Mouse (Mus musculus): ENCODE measurements at regions not wholly inside any gene's neighbourhood (a gene's known extent, or its start where the extent isn't known, plus 50 kb on each side); places are given as distances from the start of the nearest gene placed in this dataset.

GRCm38 (mm10) chr3:130964088-130964487 is 146.2 kb upstream of the Lef1 start:
- no peak for TF ChIP-seq SRF (IDR thresholded peaks at IDR 0.05; ENCODE audit: control insufficient read depth, insufficient read length, low read depth)
- TF ChIP-seq MAX (IDR thresholded peaks at IDR 0.05; ENCODE audit: low read depth): no peak
- no peak for TF ChIP-seq POLR2A (IDR thresholded peaks at IDR 0.05; ENCODE audit: insufficient read length, low read depth)
- no peak for TF ChIP-seq MYOD1 (IDR thresholded peaks at IDR 0.05; ENCODE audit: control insufficient read depth in 1 of 3, insufficient read length in 2 of 3, low read depth in 2 of 3)
- TF ChIP-seq TCF12 (IDR thresholded peaks at IDR 0.05; ENCODE audit: insufficient read depth, poor library complexity, severe bottlenecking): no peak
- TF ChIP-seq REST (IDR thresholded peaks at IDR 0.05; ENCODE audit: insufficient read depth, insufficient read length): no peak
- no peak for TF ChIP-seq USF1 (IDR thresholded peaks at IDR 0.05; ENCODE audit: low read depth)
- TF ChIP-seq E2F4 (IDR thresholded peaks at IDR 0.05; ENCODE audit: insufficient read depth): no peak
- no peak for TF ChIP-seq POLR2AphosphoS2 (IDR thresholded peaks at IDR 0.05; ENCODE audit: insufficient read length, low read depth)
- no peak for TF ChIP-seq MYOG (IDR thresholded peaks at IDR 0.05; ENCODE audit: control insufficient read depth in 1 of 3, insufficient read depth in 1 of 3, insufficient read length in 2 of 3, low read depth in 2 of 3)
- no peak for TF ChIP-seq TCF3 (IDR thresholded peaks at IDR 0.05; ENCODE audit: insufficient read length, low read depth)
- TF ChIP-seq CEBPB (IDR thresholded peaks at IDR 0.05; ENCODE audit: insufficient read depth, poor library complexity, severe bottlenecking): no peak

Measured in myocyte (in vitro differentiated cells).